Mouse (Mus musculus) splenic B cell, adult 2 months (primary cell): ENCODE data around the gene Gm9048.
"Not testable (repeated sequence)": the region's sequence is repeated elsewhere in the genome, so short reads cannot be mapped to it uniquely, and the experiment has no call there.

ENCODE experiments used
- DNase-seq: peaks from one replicate; pipeline ENCODE4 v3.0.0-alpha.2; 2011; ENCODE audit warnings: low read depth, low spot score
- H3K27me3 ChIP-seq: 2 replicates; pipeline ENCODE4 v1.6.1; 2012; ENCODE audit warnings: mild to moderate bottlenecking, low read length, moderate library complexity, mixed read lengths; ENCODE audit not compliant: control insufficient read depth, poor library complexity, insufficient read depth, severe bottlenecking
- H3K36me3 ChIP-seq: 2 replicates; pipeline ENCODE4 v1.6.1; 2012; ENCODE audit warnings: mild to moderate bottlenecking, low read length, moderate library complexity, mixed read lengths; ENCODE audit not compliant: control insufficient read depth, poor library complexity, insufficient read depth, severe bottlenecking

Gene Gm9048

DNA sequence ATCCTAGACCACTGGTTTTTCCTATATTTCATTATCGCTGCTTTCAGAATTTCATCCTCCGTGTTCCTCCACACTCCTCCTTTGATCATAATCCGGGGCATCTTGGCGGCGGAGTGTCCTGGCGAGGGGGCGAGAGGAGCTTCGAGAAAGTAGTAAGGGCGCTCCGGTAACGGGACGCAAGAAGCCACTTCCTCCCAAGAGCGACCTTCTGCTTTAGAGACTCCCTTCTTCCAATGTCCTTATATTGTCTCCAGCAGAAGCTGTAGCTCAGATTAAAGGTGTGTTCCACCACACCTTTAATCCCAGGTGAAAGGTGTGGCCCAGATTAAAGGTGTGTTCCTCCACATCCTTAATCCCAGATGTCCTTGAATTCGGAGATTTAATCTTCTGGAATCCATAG lies at the start of gene Gm9048:
Gene Gm9048, minus strand, starts transcription at position 101 of the 400 bp plus-strand sequence.
- DNase-seq, H3K36me3 ChIP-seq, H3K27me3 ChIP-seq: not testable (repeated sequence)

DNA sequence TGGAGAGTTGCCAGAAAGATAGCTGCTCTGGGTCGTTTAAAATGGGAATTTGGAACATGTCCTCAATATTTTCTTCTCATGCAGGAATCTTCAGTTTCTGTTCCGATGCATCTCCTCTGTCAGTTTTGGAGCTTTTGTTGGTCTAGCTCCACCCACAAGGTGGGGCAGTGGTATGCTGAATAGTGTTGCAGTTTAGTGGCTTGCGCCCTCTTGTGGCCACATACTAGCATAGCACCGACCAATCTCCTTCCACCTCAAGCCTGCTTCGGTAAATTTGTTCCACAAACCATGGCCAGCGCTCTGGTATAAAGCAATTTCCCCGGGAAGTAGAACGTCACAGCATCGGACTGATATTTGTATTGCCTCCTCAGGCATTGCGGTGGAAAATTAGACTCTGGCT lies 22.0 kb upstream of the Gm9048 start:
- H3K36me3 ChIP-seq, result no peaks in the 10 kb centered on the region

DNA sequence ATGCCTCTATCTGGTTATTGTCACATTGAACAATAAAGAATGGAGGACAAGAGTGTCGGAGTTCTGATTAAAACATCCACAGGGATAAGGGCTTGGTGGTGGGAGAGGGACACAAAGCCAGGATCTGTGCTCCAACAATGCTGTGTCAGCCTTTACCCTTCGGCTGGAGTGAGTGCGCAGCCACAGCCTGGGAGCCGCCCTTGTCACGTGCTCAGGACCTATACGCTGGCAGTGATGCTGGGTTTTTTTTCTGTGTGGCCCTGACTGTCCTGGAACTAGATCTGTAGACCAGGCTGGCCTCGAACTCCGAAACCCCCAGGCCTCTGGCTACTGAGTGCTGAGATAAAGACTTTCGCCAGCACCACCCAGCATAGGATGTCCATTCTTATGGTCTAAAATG lies 21.0 kb upstream of the Gm9048 start:
- Histone ChIP-seq H3K36me3 (no peaks in the 10 kb centered on the region), H3K27me3 (no peaks in the 10 kb centered on the region)
- no peak for DNase-seq

More for the DNA sequence above, 22.0 kb upstream of the Gm9048 start:
- H3K27me3 ChIP-seq, result no peaks in the 10 kb centered on the region
- peak; percentile 89 for DNase-seq

DNA sequence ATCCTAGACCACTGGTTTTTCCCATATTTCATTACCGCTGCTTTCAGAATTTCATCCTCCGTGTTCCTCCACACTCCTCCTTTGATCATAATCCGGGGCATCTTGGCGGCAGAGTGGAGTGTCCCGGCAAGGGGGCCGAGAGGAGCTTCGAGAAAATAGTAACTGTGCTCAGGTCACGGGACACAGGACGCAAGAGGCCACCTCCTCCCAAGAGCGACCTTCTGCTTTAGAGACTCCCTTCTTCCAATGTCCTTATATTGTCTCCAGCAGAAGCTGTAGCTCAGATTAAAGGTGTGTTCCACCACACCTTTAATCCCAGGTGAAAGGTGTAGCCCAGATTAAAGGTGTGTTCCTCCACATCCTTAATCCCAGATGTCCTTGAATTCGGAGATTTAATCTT lies 5.5 kb upstream of the Gm9048 start, which contains the start of gene Gm9049:
Gene Gm9049, minus strand, starts transcription at position 101 of the 400 bp plus-strand sequence.
- DNase-seq, H3K27me3 ChIP-seq, H3K36me3 ChIP-seq: not testable (repeated sequence)

DNA sequence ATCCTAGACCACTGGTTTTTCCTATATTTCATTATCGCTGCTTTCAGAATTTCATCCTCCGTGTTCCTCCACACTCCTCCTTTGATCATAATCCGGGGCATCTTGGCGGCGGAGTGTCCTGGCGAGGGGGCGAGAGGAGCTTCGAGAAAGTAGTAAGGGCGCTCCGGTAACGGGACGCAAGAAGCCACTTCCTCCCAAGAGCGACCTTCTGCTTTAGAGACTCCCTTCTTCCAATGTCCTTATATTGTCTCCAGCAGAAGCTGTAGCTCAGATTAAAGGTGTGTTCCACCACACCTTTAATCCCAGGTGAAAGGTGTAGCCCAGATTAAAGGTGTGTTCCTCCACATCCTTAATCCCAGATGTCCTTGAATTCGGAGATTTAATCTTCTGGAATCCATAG lies 5.3 kb downstream of the Gm9048 start, which contains the start of gene Gm9046:
Gene Gm9046, minus strand, starts transcription at position 101 of the 400 bp plus-strand sequence.
- not testable (repeated sequence) for H3K27me3 ChIP-seq, DNase-seq, H3K36me3 ChIP-seq

DNA sequence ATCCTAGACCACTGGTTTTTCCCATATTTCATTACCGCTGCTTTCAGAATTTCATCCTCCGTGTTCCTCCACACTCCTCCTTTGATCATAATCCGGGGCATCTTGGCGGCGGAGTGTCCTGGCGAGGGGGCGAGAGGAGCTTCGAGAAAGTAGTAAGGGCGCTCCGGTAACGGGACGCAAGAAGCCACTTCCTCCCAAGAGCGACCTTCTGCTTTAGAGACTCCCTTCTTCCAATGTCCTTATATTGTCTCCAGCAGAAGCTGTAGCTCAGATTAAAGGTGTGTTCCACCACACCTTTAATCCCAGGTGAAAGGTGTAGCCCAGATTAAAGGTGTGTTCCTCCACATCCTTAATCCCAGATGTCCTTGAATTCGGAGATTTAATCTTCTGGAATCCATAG lies 10.7 kb downstream of the Gm9048 start, which contains the start of gene Gm9045:
Gene Gm9045, minus strand, starts transcription at position 101 of the 400 bp plus-strand sequence.
- H3K36me3 ChIP-seq, DNase-seq, H3K27me3 ChIP-seq: not testable (repeated sequence)

DNA sequence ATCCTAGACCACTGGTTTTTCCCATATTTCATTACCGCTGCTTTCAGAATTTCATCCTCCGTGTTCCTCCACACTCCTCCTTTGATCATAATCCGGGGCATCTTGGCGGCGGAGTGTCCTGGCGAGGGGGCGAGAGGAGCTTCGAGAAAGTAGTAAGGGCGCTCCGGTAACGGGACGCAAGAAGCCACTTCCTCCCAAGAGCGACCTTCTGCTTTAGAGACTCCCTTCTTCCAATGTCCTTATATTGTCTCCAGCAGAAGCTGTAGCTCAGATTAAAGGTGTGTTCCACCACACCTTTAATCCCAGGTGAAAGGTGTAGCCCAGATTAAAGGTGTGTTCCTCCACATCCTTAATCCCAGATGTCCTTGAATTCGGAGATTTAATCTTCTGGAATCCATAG lies 16.2 kb downstream of the Gm9048 start, which contains the start of gene Gm9044:
Gene Gm9044, minus strand, starts transcription at position 101 of the 400 bp plus-strand sequence.
- DNase-seq, H3K36me3 ChIP-seq, H3K27me3 ChIP-seq: not testable (repeated sequence)

DNA sequence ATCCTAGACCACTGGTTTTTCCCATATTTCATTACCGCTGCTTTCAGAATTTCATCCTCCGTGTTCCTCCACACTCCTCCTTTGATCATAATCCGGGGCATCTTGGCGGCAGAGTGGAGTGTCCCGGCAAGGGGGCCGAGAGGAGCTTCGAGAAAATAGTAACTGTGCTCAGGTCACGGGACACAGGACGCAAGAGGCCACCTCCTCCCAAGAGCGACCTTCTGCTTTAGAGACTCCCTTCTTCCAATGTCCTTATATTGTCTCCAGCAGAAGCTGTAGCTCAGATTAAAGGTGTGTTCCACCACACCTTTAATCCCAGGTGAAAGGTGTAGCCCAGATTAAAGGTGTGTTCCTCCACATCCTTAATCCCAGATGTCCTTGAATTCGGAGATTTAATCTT lies 21.6 kb downstream of the Gm9048 start, which contains the start of gene Gm9040:
Gene Gm9040, minus strand, starts transcription at position 101 of the 400 bp plus-strand sequence.
- DNase-seq, H3K36me3 ChIP-seq, H3K27me3 ChIP-seq: not testable (repeated sequence)

DNA sequence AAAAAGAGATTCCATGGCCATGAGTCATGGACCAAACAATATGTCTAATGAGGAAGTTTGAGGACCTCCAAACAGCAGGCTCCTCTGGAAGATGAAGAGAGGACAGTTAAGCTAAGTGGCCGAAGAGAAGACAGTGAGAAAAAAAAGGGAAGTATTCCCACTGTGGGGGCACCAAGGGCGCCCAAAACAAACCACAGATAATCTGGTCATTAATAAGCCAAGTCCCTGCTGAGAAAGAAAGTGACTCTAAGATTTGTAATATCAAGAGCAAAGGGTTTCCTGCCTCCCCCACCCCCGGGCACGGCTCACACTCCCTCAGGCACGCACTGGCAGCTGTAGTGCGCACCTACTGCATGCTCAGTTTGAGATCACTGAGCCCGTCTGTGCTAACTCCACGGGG lies 29.5 kb downstream of the Gm9048 start:
- H3K27me3 ChIP-seq, result no peaks in the 10 kb centered on the region
- H3K36me3 ChIP-seq, result no peaks in the 10 kb centered on the region
- DNase-seq, result no peak

DNA sequence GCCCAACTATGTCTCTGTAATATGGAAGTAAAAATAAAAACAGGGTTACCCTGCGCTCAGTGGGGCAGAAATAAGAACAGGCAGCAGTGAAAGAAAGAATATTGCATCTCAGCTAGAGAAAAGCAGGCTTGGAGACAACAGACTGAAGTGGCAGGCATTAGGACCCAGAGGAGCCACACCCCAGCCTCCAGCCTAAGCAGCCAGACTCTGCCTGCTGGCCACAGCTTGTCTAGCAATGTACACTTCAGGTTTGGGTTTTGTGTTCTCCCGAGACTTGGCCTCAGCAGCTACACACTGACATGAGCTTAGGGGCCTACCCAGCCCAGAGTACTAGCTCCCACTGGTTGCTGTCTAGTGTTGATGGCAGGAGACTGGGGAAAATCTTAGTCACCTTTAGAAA lies 46.3 kb downstream of the Gm9048 start:
- not testable (repeated sequence) for DNase-seq, H3K36me3 ChIP-seq, H3K27me3 ChIP-seq
